Mouse (Mus musculus): ENCODE data around the gene Sap30bp.

Gene Sap30bp

DNA sequence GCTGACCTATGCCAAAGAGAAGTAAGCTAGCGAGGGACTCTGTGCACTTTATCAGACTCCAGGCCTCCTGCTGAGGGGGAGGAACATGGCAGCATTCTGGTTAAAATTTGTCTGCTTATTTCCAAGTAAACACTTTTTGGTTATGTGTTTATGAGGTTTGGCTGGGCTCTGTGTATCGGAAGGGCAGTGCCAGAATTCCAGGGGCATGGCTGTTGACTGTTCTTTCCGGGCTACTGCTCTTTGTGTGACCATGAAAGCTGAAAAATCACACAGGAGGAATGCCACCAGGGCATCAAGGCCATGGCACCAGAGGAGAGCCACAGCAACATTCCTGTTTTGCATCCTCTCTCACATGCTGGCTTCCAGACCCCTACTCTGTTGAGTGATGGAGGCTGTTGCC lies 27.0 kb upstream of the Sap30bp start:
- DNase-seq = no peak

DNA sequence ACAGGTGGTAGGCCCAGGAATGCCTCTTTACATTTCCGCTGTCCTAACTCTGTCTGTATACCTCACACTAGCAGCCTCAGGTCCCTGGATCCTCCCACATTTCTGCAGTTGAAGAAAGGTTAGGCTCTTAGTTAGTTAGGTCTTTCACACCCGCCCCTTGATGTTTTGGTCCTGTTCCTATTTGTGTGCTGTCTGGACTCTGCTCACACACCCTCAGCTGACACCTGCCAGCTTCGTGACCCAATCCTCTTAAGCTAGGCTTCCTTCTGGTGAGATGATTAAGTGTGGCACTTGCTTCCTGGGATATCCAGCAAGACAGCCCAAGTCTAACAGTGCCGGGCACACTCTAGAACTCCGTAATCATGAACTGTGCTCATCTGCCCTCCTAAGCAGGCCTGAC lies 26.6 kb upstream of the Sap30bp start:
- DNase-seq = no peak

DNA sequence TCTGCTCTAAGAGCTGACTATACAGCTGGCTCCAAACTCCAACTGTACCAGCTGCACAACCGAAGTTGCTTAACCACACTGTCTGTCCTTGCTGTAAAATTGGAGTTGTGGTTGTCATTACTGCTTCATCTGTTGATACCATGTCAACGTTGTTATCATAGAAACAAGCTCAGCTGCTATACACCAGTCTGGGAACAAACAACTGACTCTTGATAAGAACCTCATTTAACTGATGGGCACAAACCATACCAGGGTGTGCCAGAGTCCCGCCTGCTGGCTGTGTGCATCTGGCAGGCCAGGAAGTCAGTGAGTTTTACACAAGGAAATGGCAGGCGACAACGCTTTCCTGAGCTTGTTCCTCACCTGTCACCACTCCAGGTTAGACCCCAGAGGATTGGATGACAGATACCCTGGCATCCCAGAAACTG lies 21.9 kb upstream of the Sap30bp start:
- DNase-seq = no peak

DNA sequence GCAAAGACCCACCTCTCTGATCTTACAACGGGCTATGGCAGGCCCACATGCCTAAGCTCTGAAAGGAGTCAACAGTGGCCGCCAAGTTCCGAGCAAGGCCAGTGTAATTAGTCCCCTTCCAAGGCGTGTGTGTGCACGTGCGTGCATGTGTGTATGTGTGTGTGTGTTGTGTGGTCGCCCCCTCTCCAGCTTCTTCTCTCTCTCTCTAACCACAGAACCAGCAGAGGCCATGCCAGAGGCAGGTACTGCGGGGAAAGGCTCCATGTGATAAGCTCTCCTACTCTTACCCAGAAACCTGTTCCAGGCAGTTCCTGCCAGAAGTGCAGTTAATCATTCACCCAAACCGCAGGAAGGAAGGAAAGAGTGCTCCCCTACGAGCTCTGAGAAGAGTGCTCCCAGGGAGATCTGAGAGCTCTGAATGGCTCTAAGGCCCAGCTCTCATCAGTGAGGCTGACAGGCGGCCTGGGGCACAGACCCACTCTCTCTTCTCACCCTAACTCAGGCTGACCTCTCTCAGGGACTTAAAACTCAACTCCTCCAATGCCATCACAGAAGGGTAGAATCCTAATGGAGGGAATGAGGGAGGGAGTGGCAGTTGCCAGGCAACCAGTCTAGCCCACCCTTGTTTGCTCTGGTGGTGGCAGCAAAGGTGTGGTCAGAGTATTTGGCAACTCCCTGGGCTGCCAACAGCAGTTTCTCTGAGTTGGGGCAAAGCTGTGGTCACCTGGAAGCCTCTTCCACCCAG lies 21.3 kb upstream of the Sap30bp start, which contains the start of gene Smim6:
Smim6 (plus strand) TSS at position 386 of the 745 bp plus-strand sequence.
- DNase-seq = no peak

DNA sequence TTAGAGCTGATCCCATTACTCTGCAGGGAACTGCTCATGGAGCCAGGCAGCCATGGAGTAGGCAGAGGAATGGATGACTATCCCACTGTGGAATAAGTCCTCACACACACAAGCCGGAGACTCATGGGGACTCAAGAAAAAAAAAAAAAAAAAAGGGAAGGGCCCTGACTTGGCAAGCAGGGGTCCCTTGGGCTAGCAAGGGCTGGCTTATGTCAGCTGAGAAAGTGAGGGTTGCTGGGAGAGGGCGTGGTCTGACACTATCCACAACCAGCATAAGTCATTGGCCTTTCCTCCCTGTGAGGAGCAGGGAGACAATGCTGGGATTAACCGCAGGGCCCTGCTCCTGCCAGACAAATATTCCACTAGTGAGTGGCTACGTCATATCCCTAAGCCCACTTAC lies 16.5 kb upstream of the Sap30bp start:
- DNase-seq = no peak

DNA sequence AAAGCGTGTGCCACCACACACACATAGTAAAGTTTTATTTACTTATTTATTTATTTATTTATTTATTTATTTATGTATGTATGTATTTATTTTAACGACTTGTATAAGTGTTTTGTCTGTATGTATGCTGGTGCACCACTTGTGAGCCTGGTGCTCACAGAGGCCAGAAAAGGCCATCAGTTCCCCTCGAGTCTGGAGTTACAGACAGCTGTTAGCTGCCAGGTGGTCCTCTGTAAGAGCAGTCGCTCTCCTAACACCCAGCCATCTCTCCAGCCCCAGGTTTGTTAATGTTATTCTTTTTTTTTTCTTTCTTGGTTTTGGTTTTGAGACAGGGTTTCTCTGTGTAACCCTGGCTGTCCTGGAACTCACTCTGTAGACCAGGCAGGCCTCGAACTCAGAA lies 14.4 kb upstream of the Sap30bp start:
- no peak for DNase-seq

DNA sequence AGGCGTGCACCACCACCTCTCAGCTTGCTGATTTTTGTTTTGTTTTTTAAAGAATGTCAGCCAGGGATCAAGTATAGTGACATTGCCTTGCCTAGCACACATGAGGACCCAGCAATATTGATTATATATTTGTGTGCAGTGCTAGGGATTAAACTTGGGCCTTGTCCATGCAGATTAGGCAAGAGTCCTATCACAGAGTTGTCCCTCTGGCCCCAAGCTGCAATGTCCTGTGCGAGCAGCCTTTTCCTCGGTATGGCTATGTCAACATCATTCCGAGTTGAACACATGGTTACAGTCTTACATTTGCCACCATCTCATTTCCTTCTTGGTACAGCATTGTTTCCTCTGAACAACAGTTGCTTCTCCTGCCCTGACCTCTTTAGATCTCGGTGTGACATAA lies 14.0 kb upstream of the Sap30bp start:
- no peak for DNase-seq

DNA sequence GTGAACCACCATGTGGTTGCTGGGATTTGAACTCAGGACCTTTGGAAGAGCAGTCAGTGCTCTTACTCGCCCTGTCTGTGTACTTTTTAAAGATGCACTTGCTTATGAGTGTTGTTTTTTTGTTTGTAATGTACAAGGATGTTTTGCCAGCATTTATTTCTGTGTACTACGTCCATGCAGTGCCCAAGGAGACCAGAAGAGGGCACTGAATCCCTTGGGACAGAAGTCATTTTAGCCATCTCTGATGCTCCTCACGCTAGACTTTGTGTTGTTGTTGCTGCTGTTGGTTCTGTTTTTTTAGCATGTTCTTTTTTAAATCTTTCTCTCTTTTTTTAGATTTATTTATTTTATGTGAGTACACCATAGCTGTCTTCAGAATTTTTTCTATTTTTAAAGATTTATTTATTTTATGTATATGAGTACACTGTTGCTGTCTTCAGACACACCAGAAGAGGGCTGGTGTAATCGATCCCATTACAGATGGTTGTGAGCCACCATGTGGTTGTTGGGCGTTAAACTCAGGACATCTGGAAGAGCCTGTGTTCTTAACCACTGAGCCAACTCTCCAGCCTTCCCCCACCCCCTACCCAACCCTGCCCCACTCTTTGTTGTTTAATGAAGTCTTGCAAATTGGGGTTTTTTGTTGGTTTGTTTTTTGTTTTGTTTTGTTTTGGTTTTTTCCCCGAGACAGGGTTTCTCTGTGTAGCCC lies 12.8 kb upstream of the Sap30bp start:
- DNase-seq = peak; percentile 55 to 80

DNA sequence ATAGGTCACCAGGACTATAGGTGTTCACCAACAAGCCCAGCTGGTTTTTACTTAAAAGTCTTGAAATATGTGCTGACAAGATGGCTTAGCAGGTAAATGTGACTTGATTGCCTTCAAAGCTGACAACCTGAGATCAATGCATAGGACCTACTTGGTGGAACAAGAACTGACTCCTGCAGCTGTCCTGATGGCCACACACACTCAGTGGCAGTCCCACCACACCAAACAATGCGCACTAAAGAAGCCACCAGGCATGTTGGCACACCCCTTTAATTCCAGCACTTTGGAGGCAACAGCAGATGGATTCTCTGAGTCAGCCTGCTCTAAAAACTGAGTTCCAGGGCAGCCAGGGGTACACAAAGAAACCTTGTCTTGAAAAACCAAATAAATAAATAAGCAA lies 11.1 kb upstream of the Sap30bp start:
- DNase-seq = no peak

DNA sequence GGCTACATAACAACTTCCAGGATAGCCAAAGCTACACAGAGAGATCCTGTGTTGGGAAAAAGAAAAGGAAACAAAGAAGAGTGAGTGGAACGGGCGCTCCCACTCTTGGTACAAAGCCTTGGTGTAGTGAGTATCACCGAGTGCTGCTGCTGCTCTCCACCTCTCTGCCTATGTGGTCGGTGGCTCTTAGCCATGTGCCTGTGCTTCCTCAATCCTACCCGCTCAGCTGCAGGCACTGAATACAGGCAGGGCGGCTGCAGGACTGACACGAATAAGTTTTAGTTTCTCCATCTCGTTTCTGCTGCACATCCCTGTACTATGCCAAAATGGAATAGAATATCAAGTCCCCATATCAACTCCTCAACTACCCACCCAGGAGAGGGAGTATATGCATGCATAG lies 4.1 kb upstream of the Sap30bp start:
- no peak for DNase-seq

DNA sequence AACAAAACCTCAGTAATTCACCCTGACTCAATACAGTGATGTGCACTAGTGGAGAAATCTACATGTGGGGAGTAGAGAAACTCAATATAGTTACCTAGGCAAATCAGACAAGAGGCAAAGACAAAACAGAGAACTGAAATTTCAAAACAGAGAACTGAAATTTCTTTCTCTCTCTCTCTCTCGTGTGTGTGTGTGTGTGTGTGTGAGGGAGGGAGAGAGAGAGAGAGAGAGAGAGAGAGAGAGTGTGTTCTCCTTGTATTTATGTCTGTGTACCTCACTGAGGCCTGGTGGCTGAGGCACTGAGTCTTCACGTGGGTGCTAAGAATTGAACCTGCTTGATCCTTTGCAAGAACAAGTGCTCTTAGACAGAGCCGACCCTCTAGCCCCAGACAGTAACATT lies 3.3 kb upstream of the Sap30bp start:
- no peak for DNase-seq

DNA sequence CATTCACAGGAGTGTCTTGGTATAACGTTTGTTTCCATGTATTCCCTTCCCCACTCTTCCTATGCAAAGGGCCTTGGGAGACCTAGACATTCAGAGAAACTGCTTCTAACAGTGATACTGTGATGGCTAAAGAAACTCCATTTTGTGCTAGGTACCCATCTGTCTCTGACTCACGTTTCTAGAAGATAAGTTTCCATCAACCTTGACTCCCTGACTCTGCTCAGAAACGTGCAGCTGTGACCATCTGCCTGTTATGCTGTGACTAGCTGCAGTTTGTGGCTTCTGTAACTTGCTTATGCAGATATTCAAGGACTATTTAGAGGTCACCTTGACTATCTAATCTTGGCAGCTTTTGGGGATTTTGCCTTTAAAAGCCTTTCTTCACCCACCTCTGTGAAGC lies 1.8 kb upstream of the Sap30bp start:
- no peak for DNase-seq

DNA sequence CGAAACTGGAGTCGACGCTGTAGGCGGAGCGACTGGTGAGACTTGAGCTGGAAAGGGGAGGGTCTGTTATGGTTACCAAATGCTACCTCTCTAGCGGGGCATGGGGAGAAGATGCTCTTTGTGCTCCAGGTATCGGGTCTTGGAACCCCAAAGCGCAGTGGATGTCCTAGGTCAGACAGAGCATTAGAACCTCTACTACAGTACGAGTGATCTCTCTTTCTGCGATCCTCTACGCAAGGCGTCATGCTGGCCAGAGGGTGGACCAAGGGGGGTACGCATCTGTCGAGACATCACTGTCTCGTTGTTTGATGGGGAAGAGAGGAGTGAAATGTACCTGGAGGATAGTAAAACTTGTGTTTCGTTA lies 647 bp downstream of the Sap30bp start:
- no peak for DNase-seq

DNA sequence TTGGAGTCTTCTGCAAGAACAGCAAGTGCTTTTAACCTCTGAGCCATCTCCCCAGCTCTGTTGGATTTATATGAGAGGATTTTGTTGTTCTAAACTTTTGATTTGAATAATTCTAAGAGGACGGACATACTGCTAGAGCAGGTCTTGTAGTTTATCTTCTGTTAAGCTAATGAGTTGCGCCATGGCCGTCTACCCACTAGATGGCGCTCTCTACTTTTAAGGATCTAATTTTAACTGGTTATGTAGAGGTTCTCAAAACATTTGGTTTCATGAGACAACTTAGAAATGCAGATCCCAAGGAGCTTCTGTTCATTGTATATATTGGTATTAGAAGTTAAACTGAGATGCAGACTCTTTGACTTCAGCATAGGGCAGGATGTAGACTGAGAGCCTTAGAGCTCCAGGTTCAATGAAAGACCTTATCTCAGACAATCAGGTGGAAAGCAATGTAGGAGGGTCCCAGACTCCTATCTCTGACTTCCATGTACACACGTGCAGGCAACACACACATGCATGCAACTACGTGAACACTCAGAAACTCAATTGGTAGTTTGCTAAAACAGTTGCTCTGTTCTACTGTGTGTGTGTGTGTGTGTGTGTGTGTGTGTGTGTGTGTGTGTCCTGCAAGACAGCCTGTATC lies 6.7 kb downstream of the Sap30bp start:
- peak; percentile 69 to 78 for DNase-seq

DNA sequence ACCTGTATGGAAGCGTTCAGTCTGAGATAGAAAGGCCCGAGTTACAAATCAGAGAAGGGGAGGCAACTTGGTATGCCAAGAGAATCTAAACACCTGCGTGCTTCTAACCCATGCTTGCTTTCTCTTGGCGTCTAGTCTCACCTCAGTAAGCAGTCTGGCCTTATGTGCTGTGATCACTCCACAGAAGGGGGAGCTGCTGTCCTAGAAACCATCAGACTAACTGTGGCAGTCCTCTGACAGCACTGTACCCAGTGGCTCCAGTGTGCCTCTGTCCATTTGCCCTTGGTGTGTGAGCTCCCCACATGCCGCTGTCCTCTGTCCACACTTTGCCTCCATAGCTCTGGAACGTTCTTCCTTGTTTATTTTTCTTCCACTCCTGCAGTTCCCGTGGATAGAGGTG lies 8.9 kb downstream of the Sap30bp start:
- no peak for DNase-seq

DNA sequence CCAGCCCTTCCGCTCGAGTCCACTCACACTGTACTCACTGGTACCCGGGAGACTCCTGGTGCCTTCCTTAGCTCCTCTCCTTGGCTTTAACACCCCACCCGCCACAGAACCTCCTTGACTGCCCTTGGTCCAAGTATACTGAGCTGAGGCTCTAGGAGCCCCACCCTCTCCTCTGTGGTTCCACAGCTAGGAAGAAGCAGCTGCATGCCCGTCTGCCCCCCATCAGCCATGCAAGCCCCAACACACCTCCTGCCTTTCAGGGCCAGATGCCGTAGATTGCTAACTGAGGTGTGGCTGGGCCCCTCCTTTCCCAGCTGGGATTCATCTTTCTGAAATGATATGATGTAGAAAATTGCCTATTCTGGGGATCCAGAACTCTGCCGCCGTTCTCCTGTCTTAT lies 12.2 kb downstream of the Sap30bp start:
- no peak for DNase-seq

DNA sequence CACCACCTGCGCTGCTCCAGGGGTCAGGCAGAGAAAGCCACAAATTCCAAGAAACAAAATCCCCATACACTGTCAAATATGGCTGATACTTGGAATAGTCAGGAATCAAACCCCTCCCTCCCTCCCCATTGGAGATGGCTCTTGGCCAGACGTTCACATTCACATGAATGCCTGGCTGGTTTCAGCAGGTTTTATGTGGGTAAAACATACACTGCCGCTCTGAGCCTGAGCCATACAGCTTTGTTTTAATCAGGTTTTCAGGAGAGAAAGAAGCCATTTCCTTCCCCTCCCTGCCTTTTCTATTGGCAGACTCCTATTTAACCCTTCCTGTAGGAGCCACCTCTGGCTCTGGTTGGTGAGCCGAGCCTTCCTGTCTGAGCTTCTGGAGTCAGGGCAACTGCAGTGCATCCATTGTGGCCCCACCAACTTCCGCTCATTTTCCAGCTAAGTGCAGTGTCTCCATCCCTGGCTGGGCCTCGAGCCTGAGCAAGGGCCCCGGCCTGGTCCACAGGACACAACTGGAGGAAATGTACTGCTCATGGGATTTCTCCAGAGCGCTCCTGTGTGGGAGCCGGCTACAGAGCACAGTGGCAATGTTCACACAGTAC lies 13.2 kb downstream of the Sap30bp start:
- no peak for DNase-seq

DNA sequence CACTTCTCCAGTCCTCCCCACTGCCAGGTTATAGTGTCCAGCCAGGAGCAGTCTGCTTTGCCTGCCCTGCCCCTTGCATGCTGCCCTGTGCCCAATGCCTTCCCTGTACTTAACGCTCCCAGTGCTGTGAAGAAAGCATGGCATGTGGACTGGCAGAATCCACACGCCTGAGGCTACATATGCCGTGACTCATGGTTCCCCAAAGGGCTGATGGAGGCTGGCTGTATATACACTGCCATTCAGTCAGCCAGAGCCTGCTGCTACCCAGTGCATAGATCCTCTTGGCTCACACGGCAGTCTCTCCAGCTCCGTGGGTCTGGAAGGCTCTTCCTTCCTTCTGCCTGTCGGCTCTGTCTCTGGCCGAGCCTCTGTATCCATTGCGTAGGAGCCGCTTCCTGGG lies 15.2 kb downstream of the Sap30bp start:
- no peak for DNase-seq

DNA sequence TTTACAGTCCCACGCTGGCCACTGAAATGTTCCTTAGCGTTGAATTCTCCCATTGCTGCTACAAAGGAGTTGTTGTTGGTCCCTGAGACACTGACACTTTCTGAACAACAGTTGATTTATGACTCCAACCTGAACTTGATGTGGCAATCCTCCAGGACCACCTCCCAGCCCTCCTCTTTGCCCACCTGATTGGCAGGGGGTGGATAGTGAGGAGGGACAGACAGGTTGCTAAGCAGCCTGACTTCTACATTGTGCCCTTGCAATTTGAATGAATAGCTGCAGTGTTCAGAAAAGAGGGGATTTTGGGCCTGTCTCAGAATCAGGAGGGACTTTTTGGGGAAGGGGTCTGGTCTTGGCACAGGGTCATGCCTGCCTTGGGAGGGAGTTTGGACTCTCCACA lies 17.6 kb downstream of the Sap30bp start:
- no peak for DNase-seq

DNA sequence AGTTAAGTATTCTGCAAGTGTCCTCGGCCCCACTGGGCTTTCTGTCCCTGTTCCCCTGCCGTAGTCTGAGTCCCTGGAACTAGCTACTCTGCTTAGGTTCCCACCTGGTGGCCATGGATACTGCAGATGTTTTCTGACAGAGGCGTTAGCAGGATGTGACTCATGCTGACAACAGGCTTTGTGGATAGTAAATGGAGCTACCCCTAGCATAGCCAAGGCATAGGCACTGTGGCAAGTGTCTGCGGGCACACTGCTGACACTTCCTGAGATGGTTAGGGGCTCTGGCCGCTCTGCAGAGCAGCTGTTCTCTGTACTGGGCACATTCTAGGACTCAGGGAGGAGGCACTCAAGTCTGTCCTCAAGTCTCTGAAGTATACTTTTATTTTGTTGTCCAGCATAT lies 21.6 kb downstream of the Sap30bp start:
- no peak for DNase-seq

DNA sequence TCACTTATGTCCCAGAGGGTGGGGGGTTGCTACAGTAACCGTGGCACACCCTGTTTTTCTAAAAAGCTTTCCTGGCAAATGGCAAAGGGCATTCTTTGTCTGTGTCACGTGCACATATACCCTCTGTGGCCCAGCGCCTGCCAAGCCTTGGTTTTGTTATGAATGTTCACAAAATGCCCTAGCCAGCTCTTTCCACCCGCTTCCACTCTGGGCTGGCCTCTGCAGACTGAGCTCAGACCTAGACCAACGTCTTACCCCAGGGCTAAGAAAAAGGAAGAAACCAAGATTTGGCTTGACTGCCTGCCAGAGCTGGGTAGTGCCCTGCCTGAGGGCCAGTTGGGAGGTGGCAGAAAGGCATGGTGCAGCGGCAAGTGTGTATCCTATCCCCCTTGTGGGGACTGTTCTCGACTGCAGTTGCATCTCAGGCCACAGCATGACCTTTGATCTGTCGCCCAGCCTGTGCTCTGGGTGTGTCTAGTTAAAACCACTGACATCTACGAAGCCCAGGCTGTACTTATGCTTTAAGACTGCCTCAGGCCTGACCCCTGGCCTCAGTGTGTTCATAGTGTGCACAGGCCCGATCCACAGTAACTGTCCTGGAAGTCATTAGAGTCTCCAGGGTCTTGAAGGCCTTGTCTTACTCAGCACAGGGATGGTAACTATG lies 22.2 kb downstream of the Sap30bp start:
- no peak for DNase-seq

DNA sequence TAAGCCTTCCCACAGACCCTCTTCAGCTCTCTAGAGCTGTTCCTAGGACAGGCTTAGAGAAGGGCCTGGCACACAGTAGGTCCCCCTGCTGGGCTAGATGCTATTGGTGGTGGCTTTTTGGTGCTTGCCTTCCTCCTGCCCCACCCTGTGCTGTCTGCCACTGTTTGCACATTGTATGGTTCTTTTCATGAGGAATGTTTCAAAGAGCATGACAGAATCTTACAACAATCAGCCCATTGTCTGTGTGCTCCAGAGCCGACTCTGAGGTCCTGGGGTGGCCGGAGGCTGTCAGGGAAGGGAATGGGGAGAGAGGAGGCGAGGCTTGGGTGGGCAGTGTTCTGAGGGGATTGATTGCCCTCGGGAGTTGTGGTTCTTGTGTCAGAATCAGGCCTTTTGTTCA lies 23.4 kb downstream of the Sap30bp start:
- no peak for DNase-seq

DNA sequence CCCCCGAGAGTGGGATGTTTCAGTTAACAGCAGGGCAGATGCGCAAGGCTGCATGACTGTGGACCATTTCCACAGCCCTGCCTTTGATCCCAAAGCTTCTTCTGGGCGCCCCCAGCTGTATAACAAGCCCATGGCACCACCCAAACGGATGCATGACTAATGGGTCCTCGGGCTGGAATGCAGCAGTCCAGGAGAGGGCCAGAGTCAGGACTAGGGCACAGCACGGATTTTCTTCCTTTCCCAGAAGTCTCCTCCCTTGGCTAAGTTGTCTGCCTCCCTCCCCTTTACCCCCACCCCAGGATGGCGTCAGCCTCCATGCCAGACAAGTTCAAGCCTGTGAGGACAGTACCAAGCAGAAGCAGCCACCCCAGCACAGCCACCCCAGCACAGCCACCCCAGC lies 24.9 kb downstream of the Sap30bp start:
- no peak for DNase-seq

Data from cerebellum, postnatal 25 days (tissue).